Mouse (Mus musculus) retina, postnatal 7 days (tissue): ENCODE measurements around the gene Olfr173.

ENCODE experiments used
- DNase-seq: peaks from one replicate; pipeline ENCODE4 v3.0.0-alpha.2; 2012; ENCODE audit warnings: low read depth, low spot score

The Olfr173 gene

GRCm38 (mm10) chr16:58800168-58800567 is at the start of gene Olfr173:
Gene Olfr173, minus strand, starts transcription at chr16:58800268.
- DNase-seq = no peak

- no peak for DNase-seq
Measured at GRCm38 (mm10) chr16:58826732-58827319, 26.8 kb upstream of the Olfr173 start, which contains the start of gene Olfr175-ps1. Gene Olfr175-ps1, minus strand, starts transcription at chr16:58826782.

- DNase-seq = no peak
Measured at GRCm38 (mm10) chr16:58763076-58763475, 37.0 kb downstream of the Olfr173 start, which contains the start of gene Olfr172. Gene Olfr172, minus strand, starts transcription at chr16:58763176.

- no peak for DNase-seq
Measured at GRCm38 (mm10) chr16:58756191-58756590, 43.9 kb downstream of the Olfr173 start.

- no peak for DNase-seq
Measured at GRCm38 (mm10) chr16:58751314-58751713, 48.8 kb downstream of the Olfr173 start.

GRCm38 (mm10) chr16:58746715-58747114 is 53.4 kb downstream of the Olfr173 start:
- DNase-seq = no peak
